Mouse (Mus musculus): ENCODE data around the gene Sulf2. TPM values are rescaled to one million over a fixed set of nuclear protein-coding genes. Genes with fewer than 3 reads are reported as not detected.

The Sulf2 gene
- polyA plus RNA-seq, 1 experiment from 2014 or later = 90.9 TPM

Other genes with a start within 250 kb of the Sulf2 start
- gene Ncoa3, start 163.0 kb downstream of the Sulf2 start, polyA plus RNA-seq (2014; fragmentation: Nextera tagmentation; extraction: Ambion mirVana) = 15.3 and 18.2 TPM in 2 replicates